Mouse (Mus musculus) liver, embryonic 13.5 days (tissue): ENCODE data around the gene 9130008F23Rik. TPM values are rescaled to one million over a fixed set of nuclear protein-coding genes. Genes with fewer than 3 reads are reported as not detected.

Experiments used
- polyA plus RNA-seq: library from polyadenylated mRNA; unstranded; fragments of >200 nt; fragmentation: Nextera tagmentation; extraction: Ambion mirVana; gene quantifications from 2 replicates; pipeline ENCODE4 v1.2.1, GENCODE M21; 2015

Gene 9130008F23Rik
- polyA plus RNA-seq, 1 experiment from 2014 or later: 0.78 TPM

Other genes with a start within 250 kb of the 9130008F23Rik start
- gene Esp3, start 248.5 kb downstream of the 9130008F23Rik start, polyA plus RNA-seq: not detected in 2 replicates
- gene Esp1, start 153.4 kb downstream of the 9130008F23Rik start, polyA plus RNA-seq: not detected in 2 replicates
- gene Crisp2, start 73.6 kb downstream of the 9130008F23Rik start, polyA plus RNA-seq: 0.15 and 0.27 TPM in 2 replicates
- gene Rhag, start 69.4 kb downstream of the 9130008F23Rik start, polyA plus RNA-seq: 197 and 235 TPM in 2 replicates
- gene Glyatl3, start 33.8 kb upstream of the 9130008F23Rik start, polyA plus RNA-seq: not detected in 2 replicates
- gene Mut, start 54.1 kb upstream of the 9130008F23Rik start, polyA plus RNA-seq: 26.8 and 33.5 TPM in 2 replicates
- gene Cenpq, start 54.5 kb upstream of the 9130008F23Rik start, polyA plus RNA-seq: 28.3 and 35.7 TPM in 2 replicates